Mouse (Mus musculus): ENCODE data around the gene Parvg.

- TF ChIP-seq CTCF (IDR thresholded peaks at IDR 0.05; ENCODE audit: extremely low read depth, insufficient read depth, low read length): no peak
- no peak for TF ChIP-seq POLR2A (IDR thresholded peaks at IDR 0.05; ENCODE audit: extremely low read depth, insufficient read depth, low read length)
These were observed 20.6 kb upstream of the Parvg start for GRCm38 (mm10) chr15:84303264-84303663.

Measured in cortical plate, adult 2 months (tissue).